Comparison of ENCODE assay signal across 14 mouse cellular contexts in genomic region chr16:14052221-14052620, GRCm38 (mm10).
A peak's percentile ranks its signal among the peaks of the same experiment; 100 is the strongest.
DNase-seq lines count a peak whose midpoint lies in the region; ATAC-seq and TF ChIP-seq lines count a peak whose summit lies in the region.
"Had no signal": no experiment of that assay in that cellular context is flagged by ENCODE, and none has a peak within 500 bp of the region (broad histone marks: within the 10 kb centered on the region; RNA-seq: fewer than 3 reads in every experiment).

No protein-coding gene starts in this region.

- ATAC-seq in limb, embryonic 11.5 days (ENCODE audit: insufficient number of reproducible peaks, low FRiP score, low TSS enrichment, low read depth) = no peak
- ATAC-seq in kidney, embryonic 15.5 days (replicated peaks; ENCODE audit: low FRiP score) = no peak
- ATAC-seq: lung, postnatal 0 days had no signal

- H3K27me3 ChIP-seq in heart, embryonic 10.5 days (ENCODE audit: insufficient read depth, poor library complexity, severe bottlenecking) = no peaks in the 10 kb centered on the region
- H3K27me3 ChIP-seq in limb, embryonic 11.5 days (ENCODE audit: control insufficient read depth, insufficient read depth, low read length) = no peaks in the 10 kb centered on the region
- no peaks in the 10 kb centered on the region for H3K27me3 ChIP-seq in kidney, embryonic 15.5 days
- no peaks in the 10 kb centered on the region for H3K27me3 ChIP-seq in kidney, adult 2 months (replicated peaks; ENCODE audit: control insufficient read depth, insufficient read depth, low read length)
- H3K27me3 ChIP-seq: neural tube, embryonic 13.5 days had no signal

- H3K27ac ChIP-seq in heart, embryonic 10.5 days = no peak overlapping the region
- no peak overlapping the region for H3K27ac ChIP-seq in limb, embryonic 11.5 days (replicated peaks; ENCODE audit: low read depth, low read length)
- no peak overlapping the region for H3K27ac ChIP-seq in kidney, embryonic 15.5 days
- no peak overlapping the region for H3K27ac ChIP-seq in kidney, adult 2 months (ENCODE audit: insufficient read depth, low read depth, low read length)
- H3K27ac ChIP-seq: gastrocnemius, adult 2 months; liver, embryonic 14.5 days; neural tube, embryonic 13.5 days had no signal

- no peak overlapping the region for H3K4me2 ChIP-seq in limb, embryonic 11.5 days (ENCODE audit: low read depth, severe bottlenecking)
- no peak overlapping the region for H3K4me2 ChIP-seq in kidney, embryonic 15.5 days
- H3K4me2 ChIP-seq: neural tube, embryonic 13.5 days had no signal

- no peaks in the 10 kb centered on the region for H3K9me3 ChIP-seq in heart, embryonic 10.5 days
- no peaks in the 10 kb centered on the region for H3K9me3 ChIP-seq in limb, embryonic 11.5 days (ENCODE audit: control insufficient read depth, low read length)
- H3K9me3 ChIP-seq in kidney, embryonic 15.5 days (replicated peaks) = no peaks in the 10 kb centered on the region
- H3K9me3 ChIP-seq: neural tube, embryonic 13.5 days had no signal

- 83% methylated on average over 2 of the region's 2 CpGs for WGBS in heart, embryonic 10.5 days
- whole genome bisulfite sequencing in limb, embryonic 11.5 days = 100% methylated on average over 2 of the region's 2 CpGs
- WGBS in kidney, embryonic 15.5 days = 98% methylated on average over 2 of the region's 2 CpGs
- 95% methylated on average over 2 of the region's 2 CpGs for WGBS in kidney, adult 2 months

- no peak for TF ChIP-seq POLR2A in kidney, adult 2 months (IDR thresholded peaks at IDR 0.05; ENCODE audit: low read depth, low read length)

- no peaks in the 10 kb centered on the region for H3K4me1 ChIP-seq in heart, embryonic 10.5 days
- no peaks in the 10 kb centered on the region for H3K4me1 ChIP-seq in limb, embryonic 11.5 days (ENCODE audit: control insufficient read depth, insufficient read depth, low read length)
- no peaks in the 10 kb centered on the region for H3K4me1 ChIP-seq in kidney, embryonic 15.5 days
- H3K4me1 ChIP-seq in kidney, adult 2 months (ENCODE audit: control insufficient read depth, insufficient read depth, low read length) = no peaks in the 10 kb centered on the region
- H3K4me1 ChIP-seq: neural tube, embryonic 13.5 days had no signal

- DNase-seq in heart, embryonic 10.5 days (ENCODE audit: low spot score) = peak; percentile 64
- DNase-seq in heart, postnatal 4 days = no peak
- DNase-seq in right cerebral cortex, postnatal 25 days = peak; percentile 4
- DNase-seq in right cerebral cortex, postnatal 14 days = no peak
- peak; percentile 82 for DNase-seq in cerebellum, adult 9-11 months
- peak; percentile 13 for DNase-seq in limb, embryonic 11.5 days (ENCODE audit: low spot score)
- no peak for DNase-seq in kidney, adult 2 months
- DNase-seq: adrenal gland, postnatal 10 days; gastrocnemius, adult 2 months; heart, postnatal 14 days had no signal

- H3K9ac ChIP-seq in limb, embryonic 11.5 days (ENCODE audit: low read length) = no peak overlapping the region
- H3K9ac ChIP-seq in kidney, embryonic 15.5 days = no peak overlapping the region
- H3K9ac ChIP-seq: liver, embryonic 14.5 days; neural tube, embryonic 13.5 days had no signal

- H3K4me3 ChIP-seq in heart, embryonic 10.5 days = no peak overlapping the region
- no peak overlapping the region for H3K4me3 ChIP-seq in limb, embryonic 11.5 days (ENCODE audit: low read depth, low read length)
- H3K4me3 ChIP-seq in kidney, embryonic 15.5 days (replicated peaks) = no peak overlapping the region
- no peak overlapping the region for H3K4me3 ChIP-seq in kidney, adult 2 months (ENCODE audit: insufficient read depth, low read depth, low read length)
- H3K4me3 ChIP-seq: gastrocnemius, adult 2 months; neural tube, embryonic 13.5 days had no signal

- H3K36me3 ChIP-seq in heart, embryonic 10.5 days = no peaks in the 10 kb centered on the region
- no peaks in the 10 kb centered on the region for H3K36me3 ChIP-seq in limb, embryonic 11.5 days (ENCODE audit: control insufficient read depth, insufficient read depth, low read length)
- H3K36me3 ChIP-seq in kidney, embryonic 15.5 days = no peaks in the 10 kb centered on the region
- no peaks in the 10 kb centered on the region for H3K36me3 ChIP-seq in kidney, adult 2 months (ENCODE audit: control insufficient read depth, insufficient read depth, low read length)

- TF ChIP-seq CTCF in kidney, adult 2 months (conservative IDR thresholded peaks at IDR 0.05; ENCODE audit: insufficient read depth, insufficient read length, low read depth, low read length) = no peak

Comparison
In these comparisons a context has a peak if more than half of its experiments do, and no peak if none do; other contexts are left out.
1. DNase-seq: peak in heart, embryonic 10.5 days (single experiment), right cerebral cortex, postnatal 25 days (single experiment), cerebellum, adult 9-11 months (single experiment) and limb, embryonic 11.5 days (single experiment); none in heart, postnatal 4 days (single experiment), right cerebral cortex, postnatal 14 days (single experiment) and kidney, adult 2 months (single experiment).